Mouse (Mus musculus) subcutaneous adipose tissue, adult 2 months (tissue): ENCODE measurements around the gene Ttc39a. TPM values are rescaled to one million over a fixed set of nuclear protein-coding genes. Genes with fewer than 3 reads are reported as not detected.

Source experiments
- polyA plus RNA-seq: library from polyadenylated mRNA; depleted of rRNA; stranded (reverse); fragments of >200 nt; gene quantifications from 2 replicates; pipeline ENCODE4 v1.2.3, GENCODE M21; 2012; ENCODE audit warnings: low replicate concordance; rRNA removed

Gene Ttc39a
- 0.46 and 9.5 TPM in 2 replicates for polyA plus RNA-seq

DNA sequence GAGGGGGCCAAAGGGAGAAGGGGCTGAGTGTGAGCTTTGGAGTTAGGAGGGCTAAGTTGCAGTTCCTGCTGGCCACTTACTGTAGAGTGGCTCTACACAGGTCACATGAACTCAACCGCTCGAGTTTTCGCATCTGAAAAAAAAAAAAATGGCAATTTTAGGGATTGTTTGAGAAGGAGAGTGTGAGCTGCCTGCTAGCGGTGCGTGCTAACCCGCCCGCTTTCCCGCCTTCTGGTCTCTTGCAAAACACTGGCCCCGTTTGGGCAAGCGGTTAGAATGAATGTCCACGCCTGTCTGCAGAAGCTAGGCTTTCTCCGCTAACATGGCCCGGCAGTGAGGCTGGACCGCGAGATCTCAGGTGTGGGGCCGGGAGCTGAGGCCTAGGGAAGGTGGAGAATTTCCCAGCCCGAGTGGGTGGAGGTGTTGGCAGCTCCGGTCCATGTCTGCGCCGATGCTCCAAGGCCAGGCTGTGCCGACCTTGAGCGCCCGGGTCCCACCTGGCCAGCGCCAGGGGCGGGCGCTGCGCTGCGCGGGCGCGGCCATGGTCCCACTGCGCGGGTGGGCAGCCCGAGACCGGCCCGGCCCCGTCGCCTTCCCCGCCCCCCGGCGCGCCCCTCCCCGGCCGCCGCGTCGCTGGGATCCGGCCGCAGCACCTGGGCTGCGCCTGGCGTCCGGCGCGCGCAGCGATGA lies at the start of gene Ttc39a:
Gene Ttc39a, plus strand, starts transcription at position 138 of the 690 bp plus-strand sequence.

GRCm38 (mm10) chr4:109484621-109485020 lies 78.2 kb downstream of the Ttc39a start, which contains the start of gene Rnf11:
Gene Rnf11, minus strand, starts transcription at chr4:109484728.

Other genes with a start within 250 kb of the Ttc39a start
- 127 and 169 TPM in 2 replicates for gene Osbpl9, start 204.4 kb upstream of the Ttc39a start, polyA plus RNA-seq
- 0.13 TPM in 1 of 2 replicates, not detected in the other for gene Calr4, start 172.1 kb upstream of the Ttc39a start, polyA plus RNA-seq
- 17.3 and 20.7 TPM in 2 replicates for gene Eps15, start 126.4 kb upstream of the Ttc39a start, polyA plus RNA-seq
- gene Rnf11, start 78.1 kb downstream of the Ttc39a start, polyA plus RNA-seq = 53.9 and 83.0 TPM in 2 replicates
- gene 4930522H14Rik, start 124.7 kb downstream of the Ttc39a start, polyA plus RNA-seq = not detected in 2 replicates